In genomic region chr17:80291148-80291547, GRCm38 (mm10) we compare ENCODE assay signal across 9 mouse cellular contexts. TPM values are rescaled to one million over a fixed set of nuclear protein-coding genes. Genes with fewer than 3 reads are reported as not detected.
A peak's percentile ranks its signal among the peaks of the same experiment; 100 is the strongest.
DNase-seq lines count a peak whose midpoint lies in the region; ATAC-seq and TF ChIP-seq lines count a peak whose summit lies in the region.
"Had no signal": no experiment of that assay in that cellular context is flagged by ENCODE, and none has a peak within 500 bp of the region (broad histone marks: within the 10 kb centered on the region; RNA-seq: fewer than 3 reads in every experiment).

No protein-coding gene starts in this region.

- H3K9ac ChIP-seq in limb, embryonic 11.5 days (ENCODE audit: low read length) = no peak overlapping the region
- no peak overlapping the region for H3K9ac ChIP-seq in limb, embryonic 14.5 days (ENCODE audit: low read depth, low read length, severe bottlenecking)

- peaks cover 6% of the 10 kb centered on the region; the same call in 1 of the 2 replicates for H3K4me1 ChIP-seq in limb, embryonic 11.5 days (ENCODE audit: control insufficient read depth, insufficient read depth, low read length)
- peaks cover 14% of the 10 kb centered on the region for H3K4me1 ChIP-seq in limb, embryonic 10.5 days
- peaks cover 4% of the 10 kb centered on the region; the same call in 1 of the 2 replicates for H3K4me1 ChIP-seq in limb, embryonic 14.5 days (ENCODE audit: control insufficient read depth, insufficient read depth, low read length)

- peak; percentile 36 for DNase-seq in adrenal gland, adult 2 months
- no peak for DNase-seq in adrenal gland, postnatal 4 days (ENCODE audit: low spot score in 2 of 2)
- DNase-seq in limb, embryonic 11.5 days (ENCODE audit: low spot score) = peak; percentile 42
- no peak for DNase-seq in limb, embryonic 10.5 days (ENCODE audit: low spot score)
- DNase-seq in adipocyte (ENCODE audit: low spot score) = peak; percentile 75
- DNase-seq in heart, adult 9 months (ENCODE audit: low spot score in 2 of 2) = peak; percentile 13 to 36
- peak; percentile 68 for DNase-seq in limb, embryonic 14.5 days (ENCODE audit: low spot score)
- peak; percentile 44 for DNase-seq in thymus, postnatal 4 days

- no peak for TF ChIP-seq POLR2A in limb, embryonic 14.5 days (IDR thresholded peaks at IDR 0.05; ENCODE audit: borderline replicate concordance, extremely low read depth, insufficient read depth, insufficient read length)

- ATAC-seq in limb, embryonic 11.5 days (ENCODE audit: insufficient number of reproducible peaks, low FRiP score, low TSS enrichment, low read depth) = no peak
- ATAC-seq in limb, embryonic 14.5 days (ENCODE audit: low FRiP score, low read depth) = peak; percentile 12; the same call in 1 of the 2 replicates

- H3K4me3 ChIP-seq in limb, embryonic 11.5 days (ENCODE audit: low read depth, low read length) = no peak overlapping the region
- no peak overlapping the region for H3K4me3 ChIP-seq in limb, embryonic 10.5 days
- no peak overlapping the region for H3K4me3 ChIP-seq in limb, embryonic 14.5 days (replicated peaks; ENCODE audit: low read length)

- no peaks in the 10 kb centered on the region for H3K36me3 ChIP-seq in limb, embryonic 11.5 days (ENCODE audit: control insufficient read depth, insufficient read depth, low read length)
- no peaks in the 10 kb centered on the region for H3K36me3 ChIP-seq in limb, embryonic 10.5 days
- no peaks in the 10 kb centered on the region for H3K36me3 ChIP-seq in limb, embryonic 14.5 days (ENCODE audit: control insufficient read depth, insufficient read depth, low read length)

- H3K27ac ChIP-seq in limb, embryonic 11.5 days (replicated peaks; ENCODE audit: low read depth, low read length) = no peak overlapping the region
- H3K27ac ChIP-seq in limb, embryonic 10.5 days = no peak overlapping the region
- H3K27ac ChIP-seq in limb, embryonic 14.5 days (replicated peaks; ENCODE audit: low read depth, low read length) = no peak overlapping the region

- H3K27me3 ChIP-seq in limb, embryonic 11.5 days (ENCODE audit: control insufficient read depth, insufficient read depth, low read length) = no peaks in the 10 kb centered on the region
- no peaks in the 10 kb centered on the region for H3K27me3 ChIP-seq in limb, embryonic 10.5 days (ENCODE audit: low read depth, poor library complexity, severe bottlenecking)
- H3K27me3 ChIP-seq in limb, embryonic 14.5 days (ENCODE audit: control insufficient read depth, insufficient read depth, low read length) = no peaks in the 10 kb centered on the region

- no peak overlapping the region for H3K4me2 ChIP-seq in limb, embryonic 11.5 days (ENCODE audit: low read depth, severe bottlenecking)
- H3K4me2 ChIP-seq in limb, embryonic 14.5 days (replicated peaks; ENCODE audit: low read depth, low read length, severe bottlenecking) = no peak overlapping the region

- no peaks in the 10 kb centered on the region for H3K9me3 ChIP-seq in limb, embryonic 11.5 days (ENCODE audit: control insufficient read depth, low read length)
- no peaks in the 10 kb centered on the region for H3K9me3 ChIP-seq in limb, embryonic 10.5 days (replicated peaks)
- no peaks in the 10 kb centered on the region for H3K9me3 ChIP-seq in limb, embryonic 14.5 days (ENCODE audit: control insufficient read depth, low read length)

- WGBS in limb, embryonic 11.5 days = 25% methylated on average over 2 of the region's 2 CpGs
- WGBS in limb, embryonic 10.5 days = 38% methylated on average over 2 of the region's 2 CpGs
- WGBS in limb, embryonic 14.5 days = 24% methylated on average over 2 of the region's 2 CpGs

RNA-seq across cellular contexts. Expression of gene Dhx57, which starts 0.9 kb away (rescaled TPM):
- total RNA-seq in adrenal gland, adult 2 months (2021) = 10 to 100 TPM in 1 of 2 experiments, 1 to 10 TPM in 1; 9.4 to 10.9 TPM
- polyA plus RNA-seq in adrenal gland, adult 2 months (2012; rRNA removed) = 4.2 and 4.5 TPM in 2 replicates
- total RNA-seq in adrenal gland, postnatal 4 days (2021) = 10 to 100 TPM; 20.9 to 22.0 TPM
- 19.9 and 23.1 TPM in 2 replicates for polyA plus RNA-seq in limb, embryonic 11.5 days (2014; fragmentation: Nextera tagmentation; extraction: Ambion mirVana)
- polyA plus RNA-seq in limb, embryonic 10.5 days (2016; fragmentation: Nextera tagmentation; extraction: Ambion mirVana) = 16.9 and 22.2 TPM in 2 replicates
- 41.7 and 45.2 TPM in 2 replicates for polyA plus RNA-seq in limb, embryonic 14.5 days (2012; rRNA removed)
- 21.1 and 25.2 TPM in 2 replicates for polyA plus RNA-seq in limb, embryonic 14.5 days (2014; fragmentation: Nextera tagmentation; extraction: Ambion mirVana)

RNA-seq across cellular contexts. Expression of gene Morn2, which starts 1.1 kb away (rescaled TPM):
- 10 to 100 TPM; 18.6 to 19.8 TPM for total RNA-seq in adrenal gland, adult 2 months (2021)
- 2.4 and 3.7 TPM in 2 replicates for polyA plus RNA-seq in adrenal gland, adult 2 months (2012; rRNA removed)
- total RNA-seq in adrenal gland, postnatal 4 days (2021) = 10 to 100 TPM; 16.6 to 16.7 TPM
- polyA plus RNA-seq in limb, embryonic 11.5 days (2014; fragmentation: Nextera tagmentation; extraction: Ambion mirVana) = 20.7 and 24.3 TPM in 2 replicates
- 20.0 and 23.9 TPM in 2 replicates for polyA plus RNA-seq in limb, embryonic 10.5 days (2016; fragmentation: Nextera tagmentation; extraction: Ambion mirVana)
- polyA plus RNA-seq in limb, embryonic 14.5 days (2012; rRNA removed) = 6.5 and 11.8 TPM in 2 replicates
- 19.3 and 21.1 TPM in 2 replicates for polyA plus RNA-seq in limb, embryonic 14.5 days (2014; fragmentation: Nextera tagmentation; extraction: Ambion mirVana)

RNA-seq across cellular contexts. Expression of gene Arhgef33, which starts 16.1 kb away (rescaled TPM):
- 1 to 10 TPM in 1 of 2 experiments, under 1 TPM in 1; 0.72 to 1.2 TPM for total RNA-seq in adrenal gland, adult 2 months (2021)
- 0.42 and 0.79 TPM in 2 replicates for polyA plus RNA-seq in adrenal gland, adult 2 months (2012; rRNA removed)
- 1 to 10 TPM; 3.3 to 3.4 TPM for total RNA-seq in adrenal gland, postnatal 4 days (2021)
- 0.11 and 0.53 TPM in 2 replicates for polyA plus RNA-seq in limb, embryonic 11.5 days (2014; fragmentation: Nextera tagmentation; extraction: Ambion mirVana)
- 0.48 and 0.85 TPM in 2 replicates for polyA plus RNA-seq in limb, embryonic 10.5 days (2016; fragmentation: Nextera tagmentation; extraction: Ambion mirVana)
- 0.85 and 1.1 TPM in 2 replicates for polyA plus RNA-seq in limb, embryonic 14.5 days (2012; rRNA removed)
- polyA plus RNA-seq in limb, embryonic 14.5 days (2014; fragmentation: Nextera tagmentation; extraction: Ambion mirVana) = 1.4 and 2.6 TPM in 2 replicates
- polyA plus RNA-seq: C2C12 had no signal

Comparison
In these comparisons a context has a peak if more than half of its experiments do, and no peak if none do; other contexts are left out.
1. DNase-seq: peak in adrenal gland, adult 2 months (single experiment), limb, embryonic 11.5 days (single experiment), adipocyte (single experiment), heart, adult 9 months (2 of 2), limb, embryonic 14.5 days (single experiment) and thymus, postnatal 4 days (single experiment); none in adrenal gland, postnatal 4 days (0 of 2) and limb, embryonic 10.5 days (single experiment).